Mouse (Mus musculus): ENCODE measurements around the gene Svep1. TPM values are rescaled to one million over a fixed set of nuclear protein-coding genes. Genes with fewer than 3 reads are reported as not detected.

The Svep1 gene
- polyA plus RNA-seq, 1 experiment: 0.19 TPM

GRCm38 (mm10) chr4:58062933-58063332 lies 143.7 kb downstream of the Svep1 start:
- Histone ChIP-seq H3K4me1 (ENCODE audit: control insufficient read depth, insufficient read depth, low read length) (no peaks in the 10 kb centered on the region), H3K36me3 (ENCODE audit: control insufficient read depth, insufficient read depth, low read length, poor library complexity, severe bottlenecking) (no peaks in the 10 kb centered on the region), H3K4me3 (ENCODE audit: low read depth, low read length) (no peak overlapping the region), H3K27me3 (ENCODE audit: control insufficient read depth, insufficient read depth, low read length, poor library complexity, severe bottlenecking) (no peaks in the 10 kb centered on the region; the same call in 1 of the 2 replicates), H3K9me3 (replicated peaks; ENCODE audit: control insufficient read depth, insufficient read depth, low read length, poor library complexity, severe bottlenecking) (no peaks in the 10 kb centered on the region), H3K9ac (ENCODE audit: low read depth, poor library complexity, severe bottlenecking) (no peak overlapping the region), H3K27ac (ENCODE audit: insufficient read depth, low read length) (no peak overlapping the region)
- no peak for TF ChIP-seq CTCF (IDR thresholded peaks at IDR 0.05; ENCODE audit: low read depth, low read length)
- no peak for TF ChIP-seq POLR2A (IDR thresholded peaks at IDR 0.05; ENCODE audit: insufficient read depth, low read length)
- TF ChIP-seq EP300 (IDR thresholded peaks at IDR 0.05; ENCODE audit: insufficient read depth, low read depth, low read length): no peak

- Histone ChIP-seq H3K27me3 (ENCODE audit: control insufficient read depth, insufficient read depth, low read length, poor library complexity, severe bottlenecking) (no peaks in the 10 kb centered on the region), H3K4me3 (ENCODE audit: low read depth, low read length) (no peak overlapping the region), H3K36me3 (ENCODE audit: control insufficient read depth, insufficient read depth, low read length, poor library complexity, severe bottlenecking) (no peaks in the 10 kb centered on the region), H3K9ac (ENCODE audit: low read depth, poor library complexity, severe bottlenecking) (no peak overlapping the region), H3K4me1 (ENCODE audit: control insufficient read depth, insufficient read depth, low read length) (no peaks in the 10 kb centered on the region), H3K9me3 (replicated peaks; ENCODE audit: control insufficient read depth, insufficient read depth, low read length, poor library complexity, severe bottlenecking) (no peaks in the 10 kb centered on the region), H3K27ac (ENCODE audit: insufficient read depth, low read length) (no peak overlapping the region)
- TF ChIP-seq EP300 (IDR thresholded peaks at IDR 0.05; ENCODE audit: insufficient read depth, low read depth, low read length) (no peak), POLR2A (IDR thresholded peaks at IDR 0.05; ENCODE audit: insufficient read depth, low read length) (no peak), CTCF (IDR thresholded peaks at IDR 0.05; ENCODE audit: low read depth, low read length) (no peak)
Observed at GRCm38 (mm10) chr4:58055653-58056052, 151.0 kb downstream of the Svep1 start.

- H3K27ac ChIP-seq (ENCODE audit: insufficient read depth, low read length): no peak overlapping the region
- H3K4me1 ChIP-seq (ENCODE audit: control insufficient read depth, insufficient read depth, low read length): no peaks in the 10 kb centered on the region
- TF ChIP-seq EP300 (IDR thresholded peaks at IDR 0.05; ENCODE audit: insufficient read depth, low read depth, low read length): no peak
- no peak for TF ChIP-seq POLR2A (IDR thresholded peaks at IDR 0.05; ENCODE audit: insufficient read depth, low read length)
- no peak overlapping the region for H3K9ac ChIP-seq (ENCODE audit: low read depth, poor library complexity, severe bottlenecking)
- no peak overlapping the region for H3K4me3 ChIP-seq (ENCODE audit: low read depth, low read length)
- H3K36me3 ChIP-seq (ENCODE audit: control insufficient read depth, insufficient read depth, low read length, poor library complexity, severe bottlenecking): no peaks in the 10 kb centered on the region
- H3K9me3 ChIP-seq (replicated peaks; ENCODE audit: control insufficient read depth, insufficient read depth, low read length, poor library complexity, severe bottlenecking): no peaks in the 10 kb centered on the region
- H3K27me3 ChIP-seq (ENCODE audit: control insufficient read depth, insufficient read depth, low read length, poor library complexity, severe bottlenecking): no peaks in the 10 kb centered on the region
Observed at GRCm38 (mm10) chr4:58054441-58054840, 152.2 kb downstream of the Svep1 start.

DNA sequence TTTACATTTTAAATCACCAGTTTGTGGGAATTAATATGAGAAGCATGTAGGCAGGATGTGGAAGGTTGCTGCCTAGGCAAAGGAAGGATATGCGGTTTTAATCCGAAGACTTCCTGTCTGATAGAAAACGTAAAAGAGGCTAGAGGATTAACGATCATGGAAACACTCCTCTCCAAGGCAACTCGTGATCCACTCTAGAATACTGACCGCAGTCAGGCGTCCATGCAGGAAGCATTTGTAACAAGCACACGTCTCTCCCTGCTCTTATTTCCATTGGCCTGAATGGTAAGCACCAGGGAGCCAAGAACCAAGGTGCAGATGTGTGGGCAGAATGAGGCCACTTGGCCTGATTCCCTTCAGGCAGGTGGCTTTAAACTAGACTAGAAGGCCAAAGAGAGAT lies 155.9 kb downstream of the Svep1 start:
- no peak for TF ChIP-seq EP300 (IDR thresholded peaks at IDR 0.05; ENCODE audit: insufficient read depth, low read depth, low read length)
- TF ChIP-seq CTCF (IDR thresholded peaks at IDR 0.05; ENCODE audit: low read depth, low read length): no peak
- TF ChIP-seq POLR2A (IDR thresholded peaks at IDR 0.05; ENCODE audit: insufficient read depth, low read length): no peak
- H3K9me3 ChIP-seq (replicated peaks; ENCODE audit: control insufficient read depth, insufficient read depth, low read length, poor library complexity, severe bottlenecking): no peaks in the 10 kb centered on the region
- no peak overlapping the region for H3K27ac ChIP-seq (ENCODE audit: insufficient read depth, low read length)
- H3K4me3 ChIP-seq (ENCODE audit: low read depth, low read length): no peak overlapping the region
- H3K27me3 ChIP-seq (ENCODE audit: control insufficient read depth, insufficient read depth, low read length, poor library complexity, severe bottlenecking): no peaks in the 10 kb centered on the region
- no peak overlapping the region for H3K9ac ChIP-seq (ENCODE audit: low read depth, poor library complexity, severe bottlenecking)
- no peaks in the 10 kb centered on the region for H3K36me3 ChIP-seq (ENCODE audit: control insufficient read depth, insufficient read depth, low read length, poor library complexity, severe bottlenecking)
- no peaks in the 10 kb centered on the region for H3K4me1 ChIP-seq (ENCODE audit: control insufficient read depth, insufficient read depth, low read length)

DNA sequence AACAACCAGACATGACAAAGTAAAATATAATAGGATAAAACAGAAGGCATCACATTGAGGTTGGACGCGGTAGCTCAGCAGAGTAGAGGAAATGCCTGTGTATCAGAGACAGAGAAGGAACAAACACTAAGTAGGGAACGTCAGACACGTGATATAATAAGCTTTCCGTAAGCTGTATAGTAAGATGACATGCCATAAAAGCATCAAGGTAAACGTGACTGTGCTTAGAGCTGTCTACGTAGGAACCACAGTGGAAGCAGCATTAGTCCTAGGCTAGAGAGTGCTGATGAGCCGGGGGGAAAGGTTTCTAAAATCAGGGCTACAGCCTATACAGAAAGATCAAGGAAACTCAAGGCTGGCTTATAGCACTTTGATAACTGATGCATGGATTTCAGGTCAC lies 156.4 kb downstream of the Svep1 start:
- TF ChIP-seq EP300 (IDR thresholded peaks at IDR 0.05; ENCODE audit: insufficient read depth, low read depth, low read length): no peak
- no peak for TF ChIP-seq POLR2A (IDR thresholded peaks at IDR 0.05; ENCODE audit: insufficient read depth, low read length)
- TF ChIP-seq CTCF (IDR thresholded peaks at IDR 0.05; ENCODE audit: low read depth, low read length): no peak
- no peaks in the 10 kb centered on the region for H3K9me3 ChIP-seq (replicated peaks; ENCODE audit: control insufficient read depth, insufficient read depth, low read length, poor library complexity, severe bottlenecking)
- no peaks in the 10 kb centered on the region for H3K36me3 ChIP-seq (ENCODE audit: control insufficient read depth, insufficient read depth, low read length, poor library complexity, severe bottlenecking)
- no peaks in the 10 kb centered on the region for H3K27me3 ChIP-seq (ENCODE audit: control insufficient read depth, insufficient read depth, low read length, poor library complexity, severe bottlenecking)
- H3K9ac ChIP-seq (ENCODE audit: low read depth, poor library complexity, severe bottlenecking): no peak overlapping the region
- H3K4me1 ChIP-seq (ENCODE audit: control insufficient read depth, insufficient read depth, low read length): no peaks in the 10 kb centered on the region
- H3K4me3 ChIP-seq (ENCODE audit: low read depth, low read length): no peak overlapping the region
- H3K27ac ChIP-seq (ENCODE audit: insufficient read depth, low read length): no peak overlapping the region

- no peaks in the 10 kb centered on the region for H3K4me1 ChIP-seq (ENCODE audit: control insufficient read depth, insufficient read depth, low read length)
- no peak overlapping the region for H3K27ac ChIP-seq (ENCODE audit: insufficient read depth, low read length)
- no peak overlapping the region for H3K9ac ChIP-seq (ENCODE audit: low read depth, poor library complexity, severe bottlenecking)
- TF ChIP-seq CTCF (IDR thresholded peaks at IDR 0.05; ENCODE audit: low read depth, low read length) (no peak), POLR2A (IDR thresholded peaks at IDR 0.05; ENCODE audit: insufficient read depth, low read length) (no peak), EP300 (IDR thresholded peaks at IDR 0.05; ENCODE audit: insufficient read depth, low read depth, low read length) (no peak)
- H3K27me3 ChIP-seq (ENCODE audit: control insufficient read depth, insufficient read depth, low read length, poor library complexity, severe bottlenecking): no peaks in the 10 kb centered on the region
- H3K9me3 ChIP-seq (replicated peaks; ENCODE audit: control insufficient read depth, insufficient read depth, low read length, poor library complexity, severe bottlenecking): no peaks in the 10 kb centered on the region
- no peak overlapping the region for H3K4me3 ChIP-seq (ENCODE audit: low read depth, low read length)
- H3K36me3 ChIP-seq (ENCODE audit: control insufficient read depth, insufficient read depth, low read length, poor library complexity, severe bottlenecking): no peaks in the 10 kb centered on the region
Observed at GRCm38 (mm10) chr4:58044833-58045232, 161.8 kb downstream of the Svep1 start.

Measured in ES-Bruce4 (cell line).